Mouse (Mus musculus): ENCODE measurements around the gene Ugp2. TPM values are rescaled to one million over a fixed set of nuclear protein-coding genes. Genes with fewer than 3 reads are reported as not detected.
A peak's percentile ranks its signal among the peaks of the same experiment; 100 is the strongest.
"Not testable (repeated sequence)": the region's sequence is repeated elsewhere in the genome, so short reads cannot be mapped to it uniquely, and the experiment has no call there.

The Ugp2 gene
- polyA plus RNA-seq, 1 experiment from 2014 or later, result 128 TPM

- not testable (repeated sequence) for H3K4me2 ChIP-seq (ENCODE audit: low read depth, low read length); H3K9me3 ChIP-seq (ENCODE audit: control insufficient read depth, low read length); DNase-seq (ENCODE audit: low spot score); H3K9ac ChIP-seq (ENCODE audit: low read depth, low read length); ATAC-seq (ENCODE audit: low read depth); H3K4me3 ChIP-seq (ENCODE audit: low read depth, low read length); H3K4me1 ChIP-seq (ENCODE audit: control insufficient read depth, insufficient read depth, low read length); H3K27me3 ChIP-seq (replicated peaks; ENCODE audit: control insufficient read depth, insufficient read depth, low read length); H3K36me3 ChIP-seq (ENCODE audit: control insufficient read depth, insufficient read depth, low read length); H3K27ac ChIP-seq (replicated peaks; ENCODE audit: low read depth, low read length)
- 98% methylated on average over 2 of the region's 2 CpGs for WGBS
These were observed 82.8 kb downstream of the Ugp2 start for GRCm38 (mm10) chr11:21288153-21288552.

GRCm38 (mm10) chr11:21286391-21286790, 84.6 kb downstream of the Ugp2 start:
- H3K4me2 ChIP-seq (ENCODE audit: low read depth, low read length), result no peak overlapping the region
- no peaks in the 10 kb centered on the region for H3K27me3 ChIP-seq (replicated peaks; ENCODE audit: control insufficient read depth, insufficient read depth, low read length)
- H3K4me1 ChIP-seq (ENCODE audit: control insufficient read depth, insufficient read depth, low read length), result no peaks in the 10 kb centered on the region
- 0 out of 2 replicates have a peak, but pooled peaks cover 5% of the 10 kb centered on the region for H3K36me3 ChIP-seq (ENCODE audit: control insufficient read depth, insufficient read depth, low read length)
- no peak overlapping the region for H3K9ac ChIP-seq (ENCODE audit: low read depth, low read length)
- H3K9me3 ChIP-seq (ENCODE audit: control insufficient read depth, low read length), result no peaks in the 10 kb centered on the region
- H3K4me3 ChIP-seq (ENCODE audit: low read depth, low read length), result no peak overlapping the region
- no peak overlapping the region for H3K27ac ChIP-seq (replicated peaks; ENCODE audit: low read depth, low read length)
- 80% methylated on average over 3 of the region's 3 CpGs for WGBS
- no peak for ATAC-seq (ENCODE audit: low read depth)
- no peak for DNase-seq (ENCODE audit: low spot score)

DNA sequence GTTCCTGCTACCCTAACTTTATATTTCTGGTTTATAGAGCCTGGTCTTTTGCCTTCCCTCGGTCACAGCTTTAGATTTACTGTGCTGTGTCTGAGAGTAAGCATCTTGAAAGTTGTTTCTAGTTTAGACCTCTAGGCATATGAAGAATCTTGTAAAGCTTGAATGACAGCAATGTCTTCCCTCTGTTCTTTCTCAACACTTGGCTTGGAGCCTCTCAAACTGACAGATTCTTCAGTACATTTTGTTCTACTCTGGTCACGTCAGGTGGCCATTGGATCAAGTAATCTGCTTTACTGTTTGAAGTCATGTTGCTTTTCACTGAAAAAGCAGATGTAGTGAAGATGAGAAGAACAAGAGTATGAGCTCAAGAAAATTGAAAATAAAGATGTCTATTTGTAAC, 94.8 kb downstream of the Ugp2 start:
- Histone ChIP-seq H3K36me3 (ENCODE audit: control insufficient read depth, insufficient read depth, low read length) (peaks cover 33% of the 10 kb centered on the region), H3K4me2 (ENCODE audit: low read depth, low read length) (no peak overlapping the region), H3K4me1 (ENCODE audit: control insufficient read depth, insufficient read depth, low read length) (no peaks in the 10 kb centered on the region), H3K9ac (ENCODE audit: low read depth, low read length) (no peak overlapping the region), H3K27ac (replicated peaks; ENCODE audit: low read depth, low read length) (no peak overlapping the region), H3K9me3 (ENCODE audit: control insufficient read depth, low read length) (no peaks in the 10 kb centered on the region), H3K27me3 (replicated peaks; ENCODE audit: control insufficient read depth, insufficient read depth, low read length) (no peaks in the 10 kb centered on the region), H3K4me3 (ENCODE audit: low read depth, low read length) (no peak overlapping the region)
- no peak for ATAC-seq (ENCODE audit: low read depth)
- peak; percentile 3 for DNase-seq (ENCODE audit: low spot score)
- WGBS, result 81% methylated on average over 2 of the region's 2 CpGs

MicroRNAs encoded within 50 kb of the gene (microRNA counts, 519-probe panel; counts per million panel counts)
- 19.3 counts per million for microRNA mmu-miR-1933-3p
- 19.3 counts per million for microRNA mmu-miR-1933-5p

Small RNA genes lying within 50 kb of the gene (microRNA-seq; reads per million reads assigned to microRNA genes)
- 0.66 reads per million for gene Mir1933 (ENCODE audit: borderline number of aligned reads)

Other genes with a start within 250 kb of the Ugp2 start
- 14.6 and 15.9 TPM in 2 replicates for gene Vps54, start 131.9 kb downstream of the Ugp2 start, polyA plus RNA-seq (2014; fragmentation: Nextera tagmentation; extraction: Ambion mirVana)
- gene Wdpcp, start 201.0 kb upstream of the Ugp2 start, polyA plus RNA-seq (2014; fragmentation: Nextera tagmentation; extraction: Ambion mirVana), result 9.0 and 10.3 TPM in 2 replicates
- gene Mdh1, start 201.2 kb upstream of the Ugp2 start, polyA plus RNA-seq (2014; fragmentation: Nextera tagmentation; extraction: Ambion mirVana), result 401 and 437 TPM in 2 replicates

Data from embryonic facial prominence, embryonic 14.5 days (tissue).